Mouse (Mus musculus): ENCODE measurements around the gene H2-Oa. TPM values are rescaled to one million over a fixed set of nuclear protein-coding genes. Genes with fewer than 3 reads are reported as not detected.

H2-Oa gene
- total RNA-seq (2021) = not detected
- long read RNA-seq, experiment 1 = 0 reads
- long read RNA-seq, experiment 2 = 0 reads

DNA sequence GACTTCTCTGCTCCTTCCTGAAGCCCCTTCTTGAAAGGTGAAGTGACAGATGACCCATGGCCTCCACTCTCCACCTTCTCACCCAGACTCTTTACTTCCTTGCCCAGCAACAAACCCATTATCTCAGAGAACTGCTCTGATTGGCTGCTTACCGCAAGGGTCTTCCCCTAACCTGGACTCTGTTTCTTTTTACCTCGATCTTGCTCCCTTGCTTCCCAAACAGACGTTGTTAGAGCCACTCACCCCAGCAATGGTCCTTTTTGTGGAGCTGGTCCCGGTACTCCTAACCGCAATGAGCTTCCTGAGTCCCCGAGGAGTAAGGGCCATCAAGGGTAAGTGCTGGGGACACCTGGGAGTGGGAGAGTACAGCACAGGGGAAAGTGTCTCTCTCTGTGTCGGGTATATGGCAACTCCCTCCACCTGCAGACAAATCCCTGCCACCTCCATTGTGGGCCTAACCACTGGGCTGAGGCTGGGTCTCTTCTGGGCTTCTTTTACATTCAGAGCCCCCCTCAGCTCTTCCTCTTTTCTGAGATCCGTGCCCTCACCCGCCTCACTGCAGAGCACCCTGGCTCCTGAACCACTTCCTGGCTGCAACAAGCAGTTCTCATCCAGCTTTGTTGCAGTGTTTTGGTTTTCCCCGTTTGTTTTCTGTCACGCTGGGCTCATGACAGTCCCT is at the start of gene H2-Oa:
H2-Oa (plus strand) TSS at position 144 of the 679 bp plus-strand sequence.
- no peak for DNase-seq

DNA sequence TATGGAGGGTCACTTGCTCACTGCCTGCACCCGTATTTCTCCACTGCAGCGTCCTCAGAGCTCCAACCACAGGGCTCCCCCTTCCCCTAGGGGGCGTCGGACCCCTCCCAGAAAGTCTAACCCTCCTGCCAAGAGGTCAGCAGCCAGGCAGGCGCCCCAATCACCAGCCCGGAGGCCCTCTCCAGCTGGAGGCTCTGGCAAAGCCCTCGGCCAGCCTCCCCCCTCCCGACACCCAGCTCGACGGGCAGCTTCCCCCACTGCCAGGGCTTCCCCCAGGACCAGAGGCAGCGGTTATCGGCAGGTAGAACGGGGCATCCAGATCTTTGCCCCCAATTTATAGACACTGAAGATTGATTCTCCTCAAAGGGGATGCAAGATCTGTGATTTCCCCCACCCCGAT is 46.2 kb upstream of the H2-Oa start:
- DNase-seq = no peak

DNA sequence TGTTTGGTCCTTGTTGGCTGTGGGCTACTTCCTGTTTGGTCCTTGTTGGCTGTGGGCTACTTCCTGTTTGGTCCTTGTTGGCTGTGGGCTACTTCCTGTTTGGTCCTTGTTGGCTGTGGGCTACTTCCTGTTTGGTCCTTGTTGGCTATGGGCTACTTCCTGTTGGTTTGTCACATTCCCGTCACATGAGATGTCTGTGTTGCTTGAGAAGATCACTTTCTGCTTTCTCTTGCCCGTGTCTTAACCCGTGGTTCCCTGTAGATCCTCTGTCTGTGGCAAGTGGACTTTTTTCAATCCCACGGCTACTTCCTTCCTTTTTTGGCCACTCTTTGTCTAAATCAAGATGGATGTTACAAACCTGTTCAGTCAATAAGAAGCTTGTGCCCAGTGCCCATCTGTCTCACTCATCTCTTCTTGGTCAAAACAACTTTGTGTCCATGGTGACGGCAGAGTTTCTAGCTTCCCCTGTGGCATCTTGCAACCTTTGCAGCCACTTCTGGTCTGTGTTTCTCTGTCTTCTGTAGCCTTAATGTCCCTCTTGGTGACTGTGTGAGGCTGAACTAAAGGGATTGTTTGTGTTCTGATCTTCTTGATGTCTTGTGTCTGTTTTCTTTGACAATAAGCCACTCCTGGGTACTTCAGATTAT is 44.6 kb upstream of the H2-Oa start:
- no peak for DNase-seq

DNA sequence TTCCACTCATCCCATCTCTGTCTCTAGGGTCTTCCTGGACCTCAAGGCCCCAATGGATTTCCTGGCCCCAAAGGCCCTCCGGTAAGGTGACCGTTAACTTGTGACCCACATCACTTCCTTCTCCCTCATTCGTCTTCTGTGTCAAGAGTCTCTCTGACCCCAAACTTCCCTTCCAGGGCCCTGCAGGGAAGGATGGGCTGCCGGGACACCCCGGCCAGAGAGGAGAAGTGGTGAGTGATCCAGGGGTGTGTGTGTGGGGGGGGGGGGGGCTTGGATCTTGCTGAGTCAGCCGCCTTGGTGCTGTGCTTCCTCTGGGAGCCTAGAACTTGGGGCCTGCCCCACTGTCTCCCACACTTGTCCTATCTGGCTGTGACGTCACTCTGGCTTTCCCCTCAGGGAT is 34.9 kb upstream of the H2-Oa start:
- no peak for DNase-seq

DNA sequence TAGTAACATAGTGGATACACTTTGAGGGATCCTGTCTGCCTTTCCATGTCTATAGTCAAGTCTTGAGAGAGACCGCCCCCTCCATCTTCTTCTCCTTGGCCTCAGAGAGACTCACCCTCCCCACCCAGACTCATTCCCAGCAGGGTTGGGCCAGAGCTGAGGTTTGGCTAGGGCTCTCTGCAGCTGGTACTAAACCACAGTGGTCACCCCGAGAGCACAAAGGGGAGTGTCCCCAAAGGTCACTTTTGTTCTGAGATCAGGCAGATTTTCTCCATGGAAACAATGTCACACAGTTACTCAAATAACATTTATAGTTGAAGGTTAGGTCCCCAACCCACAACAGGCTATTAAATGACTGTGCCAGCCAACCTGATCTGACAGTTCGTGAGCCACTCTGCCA is 23.3 kb upstream of the H2-Oa start:
- no peak for DNase-seq

DNA sequence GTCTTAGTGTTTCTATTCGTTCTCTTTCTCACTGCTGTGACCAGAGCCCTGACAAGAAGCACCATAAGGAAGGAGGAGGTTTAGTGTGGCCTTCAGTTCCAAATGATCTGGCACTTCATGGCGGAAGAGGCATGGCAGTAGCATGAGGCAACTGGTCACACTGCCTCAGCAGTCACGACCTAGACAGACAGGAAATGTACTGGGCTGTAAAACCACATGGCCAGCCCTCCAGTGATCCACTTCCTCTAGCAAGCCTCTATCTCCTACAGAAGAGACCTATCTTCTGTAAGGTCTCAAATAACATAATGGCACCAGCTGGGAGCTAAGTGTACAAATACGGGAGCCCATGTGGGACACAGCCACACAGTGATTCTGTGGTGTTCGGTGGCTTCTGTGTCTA is 20.0 kb upstream of the H2-Oa start:
- DNase-seq = no peak

DNA sequence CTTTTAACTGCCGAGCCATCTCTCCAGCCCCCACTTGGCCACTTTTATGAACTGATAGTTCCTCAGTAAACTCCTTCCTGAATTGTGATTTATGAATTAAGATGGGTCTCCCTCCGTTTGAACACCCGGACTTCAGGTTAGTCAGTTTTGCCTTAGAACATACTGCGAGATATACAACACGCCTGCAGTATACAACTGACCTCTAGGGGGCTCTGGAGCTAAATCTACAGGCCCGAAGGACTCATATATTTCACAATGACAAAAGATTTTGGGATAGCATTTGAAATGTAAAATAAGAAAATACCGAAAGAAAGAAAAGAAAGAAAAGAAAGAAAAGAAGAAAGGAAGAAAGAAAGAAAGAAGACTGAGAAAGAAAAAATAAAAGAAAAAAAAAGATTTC is 16.9 kb upstream of the H2-Oa start:
- DNase-seq = peak; percentile 68

DNA sequence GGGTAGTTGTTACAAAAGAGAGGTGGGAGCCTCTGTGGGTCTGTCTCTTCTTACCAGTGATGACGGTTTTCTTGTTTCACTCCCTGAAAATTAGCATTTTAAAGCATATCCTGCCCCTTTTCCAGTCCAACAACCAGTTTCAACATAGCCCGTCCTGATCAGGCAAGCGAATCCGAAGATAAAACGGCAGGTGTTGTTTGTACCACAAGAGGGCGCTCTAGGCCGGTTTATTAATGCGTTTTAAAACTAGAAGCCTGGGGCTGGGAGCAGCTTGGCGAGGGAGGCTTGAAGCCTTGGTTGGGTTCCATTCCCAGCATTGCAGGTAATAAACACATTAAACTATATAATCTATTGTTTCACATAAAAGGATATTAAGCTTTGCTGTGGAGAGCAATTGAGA is 14.6 kb upstream of the H2-Oa start:
- DNase-seq = peak; percentile 73

DNA sequence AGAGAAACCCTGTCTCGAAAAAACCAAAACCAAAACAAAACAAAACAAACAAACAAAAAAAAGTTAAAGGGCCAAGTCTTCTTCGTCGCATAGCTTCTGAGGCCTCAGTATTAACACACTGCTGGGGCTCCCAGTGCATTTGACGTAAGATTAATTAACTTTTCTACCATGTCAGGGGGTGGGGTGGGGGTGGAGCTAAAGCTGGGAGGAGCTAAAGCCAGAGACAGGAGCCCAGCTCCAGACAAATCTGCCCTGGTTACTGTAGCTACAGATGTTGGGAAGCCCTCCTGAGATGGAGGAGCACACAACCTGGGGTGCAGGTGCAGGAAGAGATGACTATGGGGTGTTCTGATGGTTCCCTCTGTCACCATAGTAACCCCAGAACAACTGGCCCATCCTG is 14.0 kb upstream of the H2-Oa start:
- DNase-seq = no peak

DNA sequence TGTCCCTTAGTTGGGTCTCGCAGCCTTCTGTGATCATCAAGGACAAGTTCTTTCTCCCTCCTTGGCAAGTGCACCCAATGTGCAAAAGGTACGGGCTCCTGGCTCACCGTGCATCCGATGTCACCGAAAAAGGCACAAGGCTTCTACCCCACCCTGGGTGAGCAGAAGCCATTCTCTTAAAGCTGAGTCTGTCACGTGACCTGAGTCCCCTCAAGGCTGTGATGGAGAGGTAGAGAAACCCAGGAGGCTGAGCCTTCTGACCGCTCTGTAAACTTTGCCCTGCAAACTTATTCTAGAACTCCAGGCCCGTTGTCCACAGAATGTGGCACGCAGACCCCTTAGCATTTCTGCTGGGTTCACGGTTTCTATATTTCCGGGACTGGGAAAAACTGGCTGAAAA is 13.1 kb upstream of the H2-Oa start:
- DNase-seq = no peak

DNA sequence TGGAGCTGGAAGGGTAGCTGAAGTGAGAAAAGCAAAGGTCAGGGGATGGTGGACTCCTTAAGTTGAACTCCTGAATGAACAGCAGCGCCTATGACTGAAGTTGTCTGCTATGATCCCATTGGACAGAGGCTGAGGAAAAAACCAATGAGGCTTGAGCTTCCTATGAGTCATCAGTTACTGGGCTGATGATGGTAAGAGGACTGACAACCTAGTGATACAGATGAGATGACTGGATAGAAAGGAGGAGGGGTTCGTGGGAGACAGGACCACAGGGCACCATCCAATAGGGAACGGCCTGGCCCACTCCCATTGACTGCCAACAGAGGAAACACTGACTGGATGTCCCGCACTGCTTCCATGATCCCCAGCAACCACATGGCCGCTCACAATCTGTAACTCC is 12.5 kb upstream of the H2-Oa start:
- no peak for DNase-seq

DNA sequence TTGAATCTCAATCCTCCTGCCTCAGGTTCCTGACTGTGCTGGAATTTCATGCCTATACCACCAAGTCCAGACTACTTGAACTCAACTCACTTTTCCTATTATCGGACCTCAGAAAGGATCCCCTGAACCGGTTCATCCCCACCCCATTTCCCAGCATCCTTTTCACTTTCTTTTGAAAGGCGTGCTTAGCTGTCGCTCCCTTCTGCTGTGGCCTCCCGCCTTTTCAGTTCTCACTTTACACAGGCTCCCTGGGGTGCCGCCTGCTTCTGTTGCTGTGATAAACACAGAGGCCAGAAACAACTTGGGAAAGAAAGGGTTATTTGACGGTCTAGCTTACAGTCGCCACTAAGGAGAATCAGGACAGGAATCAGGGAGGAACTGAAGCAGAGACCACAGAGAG is 9.0 kb upstream of the H2-Oa start:
- no peak for DNase-seq

DNA sequence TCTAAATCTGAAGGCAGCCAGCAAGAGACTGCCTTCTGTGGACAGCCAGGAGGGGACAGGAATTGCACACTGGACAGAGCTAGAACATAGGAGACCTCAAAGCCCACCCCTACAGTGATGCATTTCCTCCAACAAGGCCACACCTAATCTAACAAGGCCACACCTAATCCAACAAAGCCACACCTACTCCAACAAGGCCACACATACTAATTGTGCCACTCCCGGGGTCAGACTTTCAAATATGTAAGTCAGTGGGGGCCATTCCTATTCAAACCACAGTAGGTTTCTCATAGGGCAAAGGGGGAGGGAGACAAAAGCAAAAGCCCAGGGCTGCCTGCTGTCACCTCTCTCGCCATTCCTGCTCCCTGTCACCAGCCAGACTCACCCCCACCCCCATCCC is 4.8 kb upstream of the H2-Oa start:
- no peak for DNase-seq

DNA sequence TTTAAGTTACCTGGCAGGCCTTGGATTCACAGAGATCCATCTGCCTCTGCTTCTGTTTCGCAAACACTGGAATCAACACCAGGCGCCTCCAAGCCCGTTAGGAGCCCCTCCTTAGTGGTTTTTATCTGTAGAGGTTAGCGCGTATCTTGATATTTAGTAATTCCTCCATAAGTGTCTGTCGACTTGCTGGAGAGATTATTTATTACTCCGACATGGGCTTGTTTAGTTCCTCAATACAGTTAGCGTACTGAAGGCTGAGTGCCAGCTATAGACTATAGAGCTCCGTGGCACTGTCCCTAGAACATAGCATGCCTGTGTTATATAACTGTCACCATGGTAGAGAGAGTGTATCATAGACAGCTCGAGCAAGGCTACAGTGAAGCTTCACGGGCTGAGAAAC is 4.0 kb upstream of the H2-Oa start:
- no peak for DNase-seq

DNA sequence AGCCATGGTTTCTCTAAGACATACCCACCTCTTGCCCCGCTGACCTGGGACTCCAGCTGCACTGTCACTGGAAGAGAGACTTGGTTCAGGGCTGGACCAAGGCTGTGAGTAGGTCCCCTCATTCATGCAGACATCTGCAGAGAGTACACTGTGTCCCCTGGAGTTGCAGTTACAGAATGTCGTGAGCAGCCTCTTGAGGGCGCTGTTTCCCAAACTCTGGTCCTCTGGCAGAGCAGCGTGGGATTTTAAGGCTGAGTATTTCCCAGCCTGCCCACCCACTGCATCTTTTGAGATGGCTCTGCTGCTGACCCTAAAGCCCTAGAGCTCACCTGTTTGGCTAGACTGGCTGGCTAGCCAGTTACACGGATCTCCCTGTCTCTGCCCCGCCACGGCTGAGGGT is 1.2 kb upstream of the H2-Oa start:
- no peak for DNase-seq

DNA sequence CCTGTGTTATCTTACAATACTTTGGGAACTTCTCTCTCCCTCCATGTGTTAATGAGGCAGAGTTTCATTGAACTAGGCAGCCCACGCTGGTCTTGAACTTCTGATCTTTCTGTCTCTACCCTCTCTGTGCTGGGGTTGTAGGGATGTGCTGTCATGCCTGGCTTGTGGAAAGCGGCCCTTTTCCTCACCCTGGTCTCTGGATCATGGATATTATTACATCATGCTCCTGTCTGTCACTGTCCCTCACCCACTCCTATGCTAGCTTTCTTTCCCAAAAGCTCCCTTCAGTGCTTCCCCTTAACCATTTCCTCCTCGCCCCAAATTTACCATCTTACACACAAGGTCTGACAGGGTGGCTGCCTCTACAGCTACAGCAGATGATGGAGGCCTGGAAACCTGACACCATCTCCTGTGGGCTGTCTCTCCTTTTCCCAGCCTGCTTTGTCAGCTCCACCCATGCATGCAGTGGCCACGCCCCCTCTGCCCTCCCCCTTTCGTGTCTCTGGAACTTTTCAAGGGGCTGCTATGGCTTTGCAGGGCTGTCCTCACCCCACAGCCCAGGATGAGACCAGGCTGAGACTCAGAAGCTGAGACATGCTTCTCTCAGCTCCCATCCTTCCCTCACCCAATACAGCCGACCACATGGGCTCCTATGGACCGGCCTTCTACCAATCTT is 1.2 kb downstream of the H2-Oa start:
- no peak for DNase-seq

DNA sequence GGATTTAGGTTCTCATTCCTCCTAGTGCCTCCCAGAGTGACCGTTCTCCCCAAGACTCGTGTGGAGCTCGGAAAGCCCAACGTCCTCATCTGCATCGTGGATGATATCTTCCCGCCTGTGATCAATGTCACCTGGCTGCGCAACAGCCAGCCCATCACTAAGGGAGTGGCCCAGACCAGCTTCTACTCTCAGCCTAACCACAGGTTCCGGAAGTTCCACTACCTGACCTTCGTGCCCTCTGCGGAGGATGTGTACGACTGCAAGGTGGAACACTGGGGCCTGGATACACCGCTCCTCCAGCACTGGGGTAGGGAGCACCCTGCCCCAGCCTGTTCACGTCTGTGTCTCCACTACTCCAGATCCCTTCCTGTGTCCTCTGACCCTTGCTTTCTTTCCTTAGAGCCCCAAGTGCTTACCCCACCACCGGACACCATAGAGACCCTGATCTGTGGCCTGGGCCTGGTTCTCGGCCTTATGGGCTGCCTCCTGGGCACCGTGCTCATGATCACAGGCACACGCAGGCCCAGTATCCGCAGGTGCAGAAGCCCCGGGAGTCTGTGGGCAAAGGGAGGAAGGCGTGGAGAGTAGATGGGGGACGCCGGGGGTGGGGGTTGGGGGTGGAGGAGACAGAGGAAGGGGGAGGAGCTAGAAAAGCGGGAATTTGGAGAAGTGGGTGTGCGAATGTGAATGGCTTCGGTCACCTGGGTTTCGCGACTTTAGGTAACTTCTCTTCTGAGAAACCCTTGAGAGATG is 2.3 kb downstream of the H2-Oa start:
- no peak for DNase-seq

DNA sequence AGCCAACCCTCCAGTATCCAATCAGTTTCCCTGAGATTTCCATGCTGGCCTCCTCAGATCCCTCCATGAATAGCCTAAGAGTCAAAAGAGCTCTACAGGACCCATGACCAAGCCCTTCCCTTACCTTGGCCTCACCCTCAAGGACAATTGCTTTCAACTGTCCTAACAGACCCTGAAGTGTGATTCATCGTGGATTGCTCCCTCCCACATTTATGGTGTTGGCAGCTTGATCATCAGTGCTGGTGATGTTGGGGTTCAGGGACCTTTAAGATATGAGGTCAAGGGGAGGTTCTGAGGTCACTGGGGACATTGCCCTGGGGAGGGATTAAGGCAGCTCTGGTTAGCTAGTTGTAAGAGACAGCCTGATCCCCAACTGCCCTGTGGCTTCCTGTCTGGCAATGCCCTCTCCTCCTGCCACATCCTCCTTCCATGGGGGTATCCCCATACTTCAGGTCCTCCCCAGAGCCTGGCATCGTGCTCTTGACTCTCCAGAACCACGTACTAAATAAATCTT is 4.4 kb downstream of the H2-Oa start:
- DNase-seq = no peak

DNA sequence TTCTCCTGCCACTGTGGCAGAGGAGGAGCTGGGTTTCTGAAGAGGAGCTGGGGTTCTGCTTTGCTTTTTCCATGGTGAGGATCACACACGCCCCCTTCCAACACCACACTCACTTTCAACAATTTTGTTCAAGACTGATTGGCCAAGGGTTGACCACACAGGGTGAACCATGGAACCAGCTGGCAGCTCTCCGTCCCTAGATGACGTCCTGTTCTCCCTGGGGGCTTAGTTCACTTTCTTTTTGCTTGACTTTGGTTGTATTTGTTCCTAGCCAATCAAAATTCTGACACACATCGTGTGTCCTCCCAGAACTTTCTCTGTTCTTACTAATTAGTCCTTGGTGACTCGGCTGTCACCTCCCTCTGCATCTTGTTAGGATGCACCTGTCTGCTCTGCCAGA is 5.1 kb downstream of the H2-Oa start:
- DNase-seq = no peak

DNA sequence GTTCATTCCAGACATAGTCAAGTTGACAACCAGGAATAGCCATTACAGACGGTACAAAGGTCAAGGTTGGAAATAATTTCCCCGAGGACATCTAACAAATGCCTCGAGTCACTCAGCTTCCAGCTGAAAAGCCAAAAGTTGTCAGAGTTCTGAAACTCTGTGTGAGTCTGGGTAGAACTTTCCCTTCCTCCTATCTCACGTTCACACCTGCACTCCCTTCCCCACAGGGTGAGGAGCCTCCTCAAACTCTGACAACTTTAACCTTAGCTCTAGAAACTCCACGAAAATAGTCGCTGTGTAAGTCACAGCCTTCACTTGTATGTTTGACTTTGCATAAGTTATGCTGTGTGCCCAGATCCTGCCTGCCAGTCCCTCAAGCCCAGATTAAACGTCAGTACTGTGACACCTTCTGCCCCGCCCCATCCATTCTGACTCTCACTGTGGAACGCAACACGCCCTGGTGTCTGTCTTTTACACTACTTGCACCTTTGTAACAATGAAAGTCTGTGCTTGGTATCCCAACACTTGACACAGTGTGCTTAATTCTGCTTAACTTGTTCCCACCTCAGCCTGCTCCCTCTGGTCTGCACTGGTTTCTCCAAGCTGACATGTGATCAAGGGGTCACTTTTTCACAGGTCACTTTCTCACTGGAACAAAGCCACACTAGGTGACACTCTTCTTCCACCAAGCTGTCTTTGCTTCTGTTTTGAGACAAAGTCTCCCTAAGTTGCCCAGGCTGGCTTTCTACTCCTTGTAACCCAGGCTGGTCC is 6.8 kb downstream of the H2-Oa start:
- DNase-seq = no peak

DNA sequence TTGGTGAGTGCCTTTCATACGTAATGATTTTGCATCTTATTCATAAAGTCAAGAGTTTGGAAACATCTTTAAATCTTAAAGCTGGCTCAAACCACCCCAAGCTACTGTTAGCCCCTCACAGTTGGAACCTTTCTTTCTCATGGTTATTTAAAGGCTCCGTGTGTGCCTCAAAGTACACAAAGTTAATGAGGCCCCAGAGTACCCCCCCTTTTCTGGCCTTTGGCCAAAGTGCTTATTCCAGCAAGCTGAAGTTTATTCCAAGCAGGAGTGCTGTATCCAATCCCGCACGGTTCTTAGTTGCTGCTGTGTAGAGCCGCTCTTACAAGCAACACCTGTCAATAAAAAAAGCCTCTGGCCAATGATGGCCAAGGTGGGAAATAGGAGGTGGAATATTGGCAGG is 7.4 kb downstream of the H2-Oa start:
- DNase-seq = no peak

DNA sequence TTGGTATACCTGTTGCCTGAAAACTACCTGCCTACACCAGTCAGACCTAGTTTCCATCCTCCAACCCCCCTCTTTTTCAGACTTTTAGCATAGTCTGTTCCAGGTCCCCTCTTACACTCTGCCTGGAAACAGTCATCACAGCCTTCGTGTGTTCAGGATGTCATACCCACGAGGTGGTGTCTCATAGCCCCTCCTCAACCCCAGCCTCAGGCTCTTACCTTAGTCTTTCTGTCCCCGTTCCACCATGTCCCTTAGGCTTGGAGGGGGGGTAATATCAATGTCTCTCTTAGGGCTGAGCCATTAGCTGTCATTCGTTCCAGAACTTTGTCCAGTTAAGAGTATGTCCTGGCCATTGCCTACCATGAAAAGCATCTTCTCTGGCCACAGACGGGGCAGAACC is 9.0 kb downstream of the H2-Oa start:
- DNase-seq = no peak
